Mouse (Mus musculus) C2C12 (cell line): Measurements from ENCODE around the gene Slc6a3.

ENCODE experiments used
- CEBPB ChIP-seq: IDR thresholded peaks from one replicate; pipeline ENCODE4 v1.6.1; 2011; ENCODE audit warnings: low read depth, mild to moderate bottlenecking, control low read depth, moderate library complexity
- CTCF ChIP-seq: IDR thresholded peaks from one replicate; pipeline ENCODE4 v1.5.1; 2011; ENCODE audit not compliant: control insufficient read depth, insufficient read depth, insufficient read length
- FOSL1 ChIP-seq: IDR thresholded peaks from one replicate; pipeline ENCODE4 v1.8.0; 2011; ENCODE audit warnings: mild to moderate bottlenecking, low read length; ENCODE audit not compliant: poor library complexity, insufficient read depth, severe bottlenecking
- MAX ChIP-seq: IDR thresholded peaks from one replicate; pipeline ENCODE4 v1.6.1; 2011; ENCODE audit warnings: mild to moderate bottlenecking, control low read depth
- MYOD1 ChIP-seq: IDR thresholded peaks from one replicate; pipeline ENCODE4 v1.6.1; 2011; ENCODE audit warnings: low read depth; ENCODE audit not compliant: control insufficient read depth, insufficient read length
- MYOG ChIP-seq: IDR thresholded peaks from one replicate; pipeline ENCODE4 v1.6.1; 2011; ENCODE audit not compliant: control insufficient read depth, insufficient read length; ENCODE audit errors: extremely low read depth
- USF1 ChIP-seq: IDR thresholded peaks from one replicate; pipeline ENCODE4 v1.6.1; 2011; ENCODE audit warnings: low read depth, mild to moderate bottlenecking, control low read depth, moderate library complexity

- TF ChIP-seq CTCF: no peak
- no peak for TF ChIP-seq CEBPB
- TF ChIP-seq FOSL1: no peak
- no peak for TF ChIP-seq MYOG
- no peak for TF ChIP-seq USF1
- no peak for TF ChIP-seq MAX
- TF ChIP-seq MYOD1: no peak
Measured at GRCm38 (mm10) chr13:73603046-73603445, 66.5 kb downstream of the Slc6a3 start.
